Mouse (Mus musculus) neural tube, embryonic 15.5 days (tissue): Measurements from ENCODE around the gene Gja10. TPM values are rescaled to one million over a fixed set of nuclear protein-coding genes. Genes with fewer than 3 reads are reported as not detected.

Experiments
- ATAC-seq: fragments of 200-750 bp; cut with Nextera tagmentation; 2 replicates; pipeline ENCODE4 v1.8.0; 2017; ENCODE audit warnings: mild to moderate bottlenecking, moderate TSS enrichment, moderate library complexity; ENCODE audit not compliant: low FRiP score
- H3K27ac ChIP-seq: fragments of 300-500 bp; sonication (generic); replicated peaks from 2 replicates; pipeline ENCODE4 v1.5.1; 2015; ENCODE audit warnings: mild to moderate bottlenecking, inconsistent platforms
- H3K27me3 ChIP-seq: fragments of 300-500 bp; sonication (generic); replicated peaks from 2 replicates; pipeline ENCODE4 v1.6.1; 2015; ENCODE audit warnings: inconsistent platforms
- H3K36me3 ChIP-seq: fragments of 300-500 bp; sonication (generic); 2 replicates; pipeline ENCODE4 v1.6.1; 2015; ENCODE audit warnings: inconsistent platforms
- H3K4me1 ChIP-seq: fragments of 300-500 bp; sonication (generic); 2 replicates; pipeline ENCODE4 v1.6.1; 2015; ENCODE audit warnings: inconsistent platforms
- H3K4me2 ChIP-seq: fragments of 300-500 bp; sonication (generic); 2 replicates; pipeline ENCODE4 v1.6.1; 2015; ENCODE audit warnings: inconsistent platforms, mild to moderate bottlenecking, moderate library complexity
- H3K4me3 ChIP-seq: fragments of 300-500 bp; sonication (generic); replicated peaks from 2 replicates; pipeline ENCODE4 v1.5.1; 2015; ENCODE audit warnings: mild to moderate bottlenecking, inconsistent platforms
- H3K9ac ChIP-seq: fragments of 300-500 bp; sonication (generic); replicated peaks from 2 replicates; pipeline ENCODE4 v1.6.1; 2015; ENCODE audit warnings: mild to moderate bottlenecking, inconsistent platforms
- H3K9me3 ChIP-seq: fragments of 300-500 bp; sonication (generic); replicated peaks from 2 replicates; pipeline ENCODE4 v1.6.1; 2016; ENCODE audit warnings: inconsistent platforms
- WGBS: fragments of 180-500 bp; shearing (Covaris S2); methylation state at CpG from one replicate; pipeline ENCODE4 v1.1.7; 2015; ENCODE audit warnings: mixed read lengths; 5-methylcytosine and 5-hydroxymethylcytosine counted together
- polyA plus RNA-seq: library from polyadenylated mRNA; unstranded; fragments of >200 nt; fragmentation: Nextera tagmentation; extraction: Ambion mirVana; gene quantifications from 2 replicates; pipeline ENCODE4 v1.2.1, GENCODE M21; 2015

Gene Gja10
- polyA plus RNA-seq, 1 experiment from 2014 or later = not detected

DNA sequence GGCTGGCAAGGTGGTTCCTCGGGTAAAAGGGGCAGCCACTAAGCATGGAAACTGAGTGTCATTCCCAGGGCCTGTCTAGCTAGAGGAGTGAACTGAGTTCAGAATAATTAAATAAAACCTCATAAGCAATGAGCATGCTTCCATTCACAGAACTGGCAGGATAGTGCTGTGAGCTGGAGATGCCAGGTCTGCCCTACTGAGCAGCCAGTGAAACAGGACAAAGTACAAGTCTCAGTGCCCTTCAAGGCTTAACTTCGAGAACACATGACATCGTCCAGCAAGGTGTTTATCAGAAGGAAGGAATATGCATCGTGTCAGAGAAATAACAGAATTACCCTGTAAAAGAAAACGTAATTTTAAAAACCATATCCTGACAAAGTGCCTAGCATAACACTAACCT, 29.0 kb downstream of the Gja10 start:
- ATAC-seq = no peak
- no peak overlapping the region for H3K4me3 ChIP-seq
- 91% methylated on average over 5 of the region's 5 CpGs for WGBS
- no peak overlapping the region for H3K9ac ChIP-seq
- H3K27me3 ChIP-seq = no peaks in the 10 kb centered on the region
- H3K9me3 ChIP-seq = no peaks in the 10 kb centered on the region
- no peak overlapping the region for H3K27ac ChIP-seq
- H3K4me1 ChIP-seq = peaks cover 27% of the 10 kb centered on the region
- H3K36me3 ChIP-seq = peaks cover 13% of the 10 kb centered on the region; the same call in 1 of the 2 replicates
- H3K4me2 ChIP-seq = no peak overlapping the region

DNA sequence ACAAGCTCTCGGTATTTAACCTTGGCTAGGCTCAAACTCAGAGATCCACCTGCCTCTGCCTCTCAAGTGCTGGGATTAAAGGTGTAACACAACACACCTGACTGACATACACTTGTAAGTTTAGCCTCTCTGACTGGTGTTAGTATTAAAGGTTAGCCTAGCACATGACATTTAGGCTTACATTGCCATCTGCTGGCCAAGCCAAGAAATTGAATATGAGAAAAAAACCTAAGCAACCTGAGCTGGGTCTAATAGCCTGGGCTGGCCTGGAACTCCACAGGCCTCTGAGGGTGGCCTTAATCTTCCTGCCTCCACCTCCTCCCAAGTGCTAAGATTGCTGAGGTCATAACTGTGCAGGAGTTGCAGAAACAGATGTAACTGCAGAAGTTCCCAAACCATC, 30.4 kb downstream of the Gja10 start:
- H3K4me3 ChIP-seq = no peak overlapping the region
- no peak overlapping the region for H3K27ac ChIP-seq
- H3K9me3 ChIP-seq = no peaks in the 10 kb centered on the region
- H3K4me2 ChIP-seq = no peak overlapping the region
- 63% methylated on average over 1 of the region's 1 CpGs for WGBS
- H3K4me1 ChIP-seq = peaks cover 27% of the 10 kb centered on the region
- no peak overlapping the region for H3K9ac ChIP-seq
- peaks cover 13% of the 10 kb centered on the region; the same call in 1 of the 2 replicates for H3K36me3 ChIP-seq
- H3K27me3 ChIP-seq = no peaks in the 10 kb centered on the region
- peak; percentile 42; the same call in 1 of the 2 replicates for ATAC-seq

DNA sequence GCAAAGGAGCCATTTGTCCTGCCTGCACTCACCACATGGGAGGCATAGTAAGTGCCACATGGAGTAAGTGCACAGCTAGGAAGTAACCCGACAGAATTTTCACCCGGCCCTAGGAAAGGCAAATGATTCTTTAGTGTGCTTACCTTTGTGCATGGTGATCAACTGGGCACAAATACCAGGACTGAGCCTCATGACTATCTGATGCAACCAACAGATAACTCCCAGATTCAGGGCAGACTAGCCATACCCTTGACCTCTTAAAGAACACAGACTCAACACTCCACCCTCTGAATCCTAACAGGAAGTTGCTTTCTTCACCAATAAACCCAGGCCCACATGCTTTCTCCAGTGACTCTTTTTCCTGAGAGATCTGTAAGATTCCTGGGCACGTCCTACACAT, 31.1 kb downstream of the Gja10 start:
- no peak overlapping the region for H3K9ac ChIP-seq
- peak overlapping the region; percentile 24; the same call in 1 of the 2 replicates for H3K27ac ChIP-seq
- H3K36me3 ChIP-seq = peaks cover 8% of the 10 kb centered on the region; the same call in 1 of the 2 replicates
- no peaks in the 10 kb centered on the region for H3K9me3 ChIP-seq
- no peak overlapping the region for H3K4me2 ChIP-seq
- H3K4me3 ChIP-seq = no peak overlapping the region
- peaks cover 27% of the 10 kb centered on the region for H3K4me1 ChIP-seq
- ATAC-seq = no peak
- WGBS = 66% methylated on average over 3 of the region's 3 CpGs
- no peaks in the 10 kb centered on the region for H3K27me3 ChIP-seq

DNA sequence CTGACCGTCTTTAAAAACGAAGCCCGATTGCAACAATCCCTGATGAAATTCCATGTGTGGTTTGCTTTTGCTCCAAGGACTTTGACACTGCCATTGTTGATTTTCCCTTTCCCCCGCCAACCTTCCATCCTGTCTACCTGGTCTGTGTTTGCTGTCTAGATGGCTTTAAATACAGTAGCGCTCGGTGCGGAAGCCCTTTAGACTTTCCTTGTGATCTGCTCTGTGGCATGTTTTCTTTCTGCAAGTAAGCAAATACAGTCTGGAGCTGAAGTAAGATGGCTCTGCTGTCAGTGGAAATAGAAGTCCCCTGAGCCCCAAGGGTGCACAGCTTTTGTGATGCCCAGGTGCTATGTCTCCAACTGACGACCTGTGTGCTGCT, 31.6 kb downstream of the Gja10 start:
- WGBS = 62% methylated on average over 8 of the region's 8 CpGs
- Histone ChIP-seq H3K27ac (peak overlapping the region; percentile 24), H3K36me3 (peaks cover 6% of the 10 kb centered on the region; the same call in 1 of the 2 replicates), H3K9me3 (no peaks in the 10 kb centered on the region), H3K4me3 (no peak overlapping the region), H3K4me1 (peaks cover 27% of the 10 kb centered on the region), H3K4me2 (no peak overlapping the region), H3K27me3 (no peaks in the 10 kb centered on the region), H3K9ac (no peak overlapping the region)
- no peak for ATAC-seq

DNA sequence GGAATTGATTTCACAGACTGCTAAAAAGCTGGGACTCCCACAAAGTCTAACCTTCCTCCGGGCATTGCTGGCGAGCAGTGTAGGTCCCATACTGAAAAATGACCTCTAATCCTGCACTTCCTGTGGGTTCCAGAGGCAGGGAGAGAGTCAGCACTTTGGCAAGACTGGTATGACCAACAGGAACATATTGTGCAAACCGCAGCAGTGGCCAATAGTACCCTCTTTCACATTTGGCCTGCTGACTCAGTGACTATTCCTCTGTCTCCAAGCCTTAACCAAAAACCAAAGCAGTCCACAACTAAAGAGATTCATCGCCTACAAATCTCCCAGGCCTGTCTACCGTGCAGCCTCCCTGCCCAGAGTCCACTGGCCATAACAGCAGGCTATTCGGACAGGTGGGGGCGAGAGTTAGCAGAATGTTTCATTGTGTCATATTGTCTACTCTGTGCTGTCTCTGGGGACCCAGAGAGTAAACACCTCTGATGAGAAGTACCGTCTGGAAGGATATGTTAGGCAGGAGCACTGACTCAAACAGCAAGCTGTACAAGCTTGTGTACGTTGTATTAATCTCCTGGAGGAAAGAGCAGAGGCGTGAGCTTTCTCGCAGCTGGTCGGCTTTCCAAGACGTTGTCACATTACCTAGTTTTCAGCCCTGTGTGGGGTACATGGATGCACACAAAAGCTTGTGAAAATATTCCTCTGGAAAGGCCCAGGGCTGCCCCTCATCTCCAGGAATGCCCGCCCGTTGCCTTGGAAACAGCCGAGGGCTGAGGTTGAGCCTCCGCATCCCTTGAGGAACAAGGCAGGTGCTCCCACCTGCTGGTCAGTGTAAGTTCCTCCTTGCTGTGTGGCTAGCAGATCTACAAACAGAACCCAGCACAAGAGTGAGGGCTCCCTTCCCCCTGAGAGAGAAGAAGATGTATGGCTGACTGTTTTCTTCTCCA, 32.3 kb downstream of the Gja10 start:
- Histone ChIP-seq H3K4me1 (peaks cover 27% of the 10 kb centered on the region), H3K27ac (peak overlapping the region; percentile 24), H3K9me3 (no peaks in the 10 kb centered on the region), H3K4me3 (no peak overlapping the region), H3K36me3 (peaks cover 5% of the 10 kb centered on the region; the same call in 1 of the 2 replicates), H3K9ac (no peak overlapping the region), H3K27me3 (no peaks in the 10 kb centered on the region), H3K4me2 (no peak overlapping the region)
- WGBS = 37% methylated on average over 17 of the region's 17 CpGs
- ATAC-seq = peak; percentile 68

DNA sequence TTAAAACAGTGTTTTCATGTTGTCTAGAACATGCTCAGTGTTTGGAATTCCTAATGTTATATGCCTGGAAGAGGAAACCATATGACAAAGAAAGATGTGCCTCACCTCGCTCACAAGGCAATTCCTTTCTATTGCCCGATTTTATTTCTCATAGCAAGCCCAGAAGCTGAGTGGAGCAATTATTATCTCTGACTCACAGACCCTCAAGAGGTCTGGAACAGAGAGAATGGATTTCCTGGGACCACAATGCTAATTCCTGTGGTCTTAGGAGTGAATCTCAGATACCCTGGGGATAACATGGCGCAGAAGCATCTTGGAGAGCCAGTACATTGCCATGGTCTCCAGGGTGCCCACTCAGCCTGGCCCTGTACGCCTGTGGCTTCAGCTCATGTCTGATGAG, 33.5 kb downstream of the Gja10 start:
- Histone ChIP-seq H3K4me2 (no peak overlapping the region), H3K9ac (no peak overlapping the region), H3K4me3 (no peak overlapping the region), H3K9me3 (no peaks in the 10 kb centered on the region), H3K27me3 (no peaks in the 10 kb centered on the region), H3K4me1 (peaks cover 27% of the 10 kb centered on the region), H3K27ac (0 out of 2 replicates have a peak overlapping the region, but pooled peaks have one; percentile 24), H3K36me3 (peaks cover 7% of the 10 kb centered on the region; the same call in 1 of the 2 replicates)
- no peak for ATAC-seq
- WGBS = 54% methylated on average over 4 of the region's 4 CpGs

DNA sequence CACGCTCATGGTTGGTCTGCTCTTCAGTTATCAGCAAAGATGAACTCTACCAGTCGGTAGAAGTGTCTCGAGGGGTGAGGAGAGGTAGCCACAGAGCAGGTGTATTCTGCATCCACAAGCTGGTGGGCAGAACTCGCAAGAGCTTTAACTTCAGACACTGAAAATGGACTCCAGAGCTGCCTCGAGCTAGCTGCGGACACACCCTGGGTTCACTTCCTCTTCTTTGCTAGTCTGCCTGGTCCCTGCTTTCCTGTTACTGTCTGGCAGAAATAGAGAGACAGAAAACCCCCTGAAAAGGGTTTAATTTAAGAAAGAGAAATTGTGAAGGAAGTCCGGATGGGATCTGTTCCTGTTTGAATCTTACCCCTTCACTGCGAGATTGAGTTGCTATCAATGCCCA, 37.6 kb downstream of the Gja10 start:
- Histone ChIP-seq H3K27ac (no peak overlapping the region), H3K4me2 (no peak overlapping the region), H3K4me1 (peaks cover 31% of the 10 kb centered on the region), H3K4me3 (no peak overlapping the region), H3K27me3 (no peaks in the 10 kb centered on the region), H3K9me3 (no peaks in the 10 kb centered on the region), H3K36me3 (peaks cover 26% of the 10 kb centered on the region), H3K9ac (no peak overlapping the region)
- WGBS = 92% methylated on average over 8 of the region's 8 CpGs
- no peak for ATAC-seq

DNA sequence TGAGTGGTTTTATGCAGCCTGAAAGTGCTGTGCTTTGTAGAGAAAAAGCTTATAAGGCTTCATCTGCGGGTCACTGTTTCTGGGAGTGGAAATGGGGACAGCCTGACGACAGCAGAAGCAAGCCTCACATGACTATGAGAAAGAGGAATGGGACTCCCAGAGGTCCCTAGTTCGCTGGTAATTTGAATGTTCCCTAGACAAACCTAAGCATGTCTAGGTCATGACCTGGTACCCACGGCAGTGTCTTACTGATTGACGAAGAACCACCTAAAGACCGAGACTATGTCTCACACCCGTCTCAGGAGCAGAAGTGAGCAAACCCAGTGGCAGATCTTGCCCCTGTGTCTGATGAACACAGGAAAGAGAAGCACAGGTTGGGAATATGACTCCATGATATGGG, 38.1 kb downstream of the Gja10 start:
- Histone ChIP-seq H3K4me3 (no peak overlapping the region), H3K9ac (no peak overlapping the region), H3K27me3 (no peaks in the 10 kb centered on the region), H3K4me1 (peaks cover 28% of the 10 kb centered on the region), H3K9me3 (no peaks in the 10 kb centered on the region), H3K4me2 (no peak overlapping the region), H3K27ac (no peak overlapping the region), H3K36me3 (peaks cover 26% of the 10 kb centered on the region)
- no peak for ATAC-seq
- 90% methylated on average over 7 of the region's 7 CpGs for WGBS

DNA sequence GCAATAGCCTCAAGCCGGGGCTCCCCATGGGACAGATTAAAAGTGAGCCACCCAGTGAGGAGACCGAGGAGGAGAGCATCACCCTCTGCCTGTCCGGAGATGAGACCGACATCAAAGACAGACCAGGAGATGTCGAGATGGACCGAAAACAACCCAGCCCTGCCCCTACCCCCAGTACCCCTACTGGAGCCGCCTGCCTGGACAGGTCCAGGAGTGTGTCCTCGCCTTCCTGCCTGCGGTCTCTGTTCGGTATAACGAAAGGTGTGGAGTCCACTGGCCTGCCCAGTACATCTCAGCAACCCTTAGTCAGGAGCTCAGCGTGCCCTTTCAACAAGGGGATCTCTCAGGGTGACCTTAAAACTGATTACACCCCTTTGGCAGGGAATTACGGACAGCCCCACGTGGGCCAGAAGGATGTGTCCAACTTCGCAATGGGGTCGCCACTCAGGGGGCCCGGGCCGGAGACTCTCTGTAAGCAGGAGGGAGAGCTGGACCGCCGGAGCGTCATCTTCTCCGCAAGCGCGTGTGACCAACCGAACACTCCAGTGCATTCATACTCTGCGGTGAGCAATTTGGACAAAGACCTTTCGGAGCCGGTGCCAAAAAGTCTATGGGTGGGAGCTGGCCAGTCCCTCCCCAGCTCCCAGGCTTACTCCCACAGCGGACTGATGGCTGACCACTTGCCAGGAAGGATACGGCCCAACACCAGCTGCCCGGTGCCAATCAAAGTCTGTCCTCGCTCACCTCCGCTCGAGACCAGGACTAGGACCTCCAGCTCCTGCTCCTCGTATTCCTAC, 40.0 kb downstream of the Gja10 start:
- 94% methylated on average over 35 of the region's 35 CpGs for WGBS
- peak overlapping the region; percentile 62 for H3K27ac ChIP-seq

DNA sequence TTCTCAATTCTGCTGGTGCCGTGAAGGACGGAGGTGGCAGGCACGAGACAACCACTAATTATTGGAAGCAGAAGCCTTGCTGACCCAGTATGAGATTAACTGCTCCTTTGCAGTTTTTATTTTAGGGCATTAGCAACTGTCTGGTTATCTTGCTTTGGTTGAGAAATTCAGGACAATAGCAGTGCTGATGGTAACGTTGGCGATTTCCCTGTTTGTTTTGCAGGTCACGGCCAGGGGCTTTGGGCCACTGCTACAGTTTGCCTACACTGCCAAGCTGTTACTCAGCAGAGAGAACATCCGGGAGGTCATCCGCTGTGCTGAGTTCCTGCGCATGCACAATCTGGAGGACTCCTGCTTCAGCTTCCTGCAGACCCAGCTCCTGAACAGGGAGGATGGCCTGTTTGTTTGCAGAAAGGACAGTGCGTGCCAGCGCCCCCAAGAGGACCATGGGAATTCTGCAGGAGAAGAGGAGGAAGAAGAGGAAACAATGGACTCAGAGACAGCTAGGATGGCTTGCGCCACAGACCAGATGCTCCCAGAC, 40.9 kb downstream of the Gja10 start:
- Histone ChIP-seq H3K27ac (peak overlapping the region; percentile 62), H3K9ac (no peak overlapping the region), H3K36me3 (peaks cover 26% of the 10 kb centered on the region), H3K27me3 (no peaks in the 10 kb centered on the region), H3K4me1 (peaks cover 21% of the 10 kb centered on the region), H3K4me3 (no peak overlapping the region), H3K4me2 (no peak overlapping the region; the same call in none of the 2 replicates), H3K9me3 (no peaks in the 10 kb centered on the region)
- peak; percentile 60; the same call in 1 of the 2 replicates for ATAC-seq
- 36% methylated on average over 12 of the region's 12 CpGs for WGBS

More for the DNA sequence above, 40.0 kb downstream of the Gja10 start:
- H3K9me3 ChIP-seq = no peaks in the 10 kb centered on the region
- no peak overlapping the region for H3K4me2 ChIP-seq
- H3K4me3 ChIP-seq = no peak overlapping the region
- H3K9ac ChIP-seq = no peak overlapping the region
- ATAC-seq = no peak
- peaks cover 21% of the 10 kb centered on the region for H3K4me1 ChIP-seq
- peaks cover 26% of the 10 kb centered on the region for H3K36me3 ChIP-seq
- H3K27me3 ChIP-seq = no peaks in the 10 kb centered on the region
